Mouse (Mus musculus): ENCODE measurements around the gene Zdhhc16. TPM values are rescaled to one million over a fixed set of nuclear protein-coding genes. Genes with fewer than 3 reads are reported as not detected.

The Zdhhc16 gene
- total RNA-seq (2017), result 22.3 and 26.4 TPM in 2 replicates

GRCm38 (mm10) chr19:41933179-41934086 is at the start of gene Zdhhc16, which contains the start of gene Exosc1:
Zdhhc16 (plus strand) TSS chr19:41933480.
Exosc1 (minus strand) TSS chr19:41933423.
- ATAC-seq (replicated peaks in 1 of 2; ENCODE audit: insufficient read depth in 1 of 2, low FRiP score in 2 of 2, low TSS enrichment in 1 of 2, low read depth in 1 of 2, poor library complexity in 2 of 2, severe bottlenecking in 2 of 2), result peak; percentile 99

GRCm38 (mm10) chr19:41883882-41884281 is 49.4 kb upstream of the Zdhhc16 start:
- no peak for ATAC-seq (replicated peaks in 1 of 2; ENCODE audit: insufficient read depth in 1 of 2, low FRiP score in 2 of 2, low TSS enrichment in 1 of 2, low read depth in 1 of 2, poor library complexity in 2 of 2, severe bottlenecking in 2 of 2)

GRCm38 (mm10) chr19:41888191-41888590 is 45.1 kb upstream of the Zdhhc16 start:
- ATAC-seq (replicated peaks in 1 of 2; ENCODE audit: insufficient read depth in 1 of 2, low FRiP score in 2 of 2, low TSS enrichment in 1 of 2, low read depth in 1 of 2, poor library complexity in 2 of 2, severe bottlenecking in 2 of 2), result no peak

- no peak for ATAC-seq (replicated peaks in 1 of 2; ENCODE audit: insufficient read depth in 1 of 2, low FRiP score in 2 of 2, low TSS enrichment in 1 of 2, low read depth in 1 of 2, poor library complexity in 2 of 2, severe bottlenecking in 2 of 2)
Measured at GRCm38 (mm10) chr19:41894959-41895358, 38.3 kb upstream of the Zdhhc16 start.

- peak; percentile 72 to 84 for ATAC-seq (replicated peaks in 1 of 2; ENCODE audit: insufficient read depth in 1 of 2, low FRiP score in 2 of 2, low TSS enrichment in 1 of 2, low read depth in 1 of 2, poor library complexity in 2 of 2, severe bottlenecking in 2 of 2)
Measured at GRCm38 (mm10) chr19:41895460-41896318, 37.6 kb upstream of the Zdhhc16 start, which contains the start of gene Rrp12. Rrp12 (minus strand) TSS chr19:41896173.

GRCm38 (mm10) chr19:41896319-41896711 is 37.0 kb upstream of the Zdhhc16 start:
- no peak for ATAC-seq (replicated peaks in 1 of 2; ENCODE audit: insufficient read depth in 1 of 2, low FRiP score in 2 of 2, low TSS enrichment in 1 of 2, low read depth in 1 of 2, poor library complexity in 2 of 2, severe bottlenecking in 2 of 2)

GRCm38 (mm10) chr19:41898860-41899259 is 34.4 kb upstream of the Zdhhc16 start:
- no peak for ATAC-seq (replicated peaks in 1 of 2; ENCODE audit: insufficient read depth in 1 of 2, low FRiP score in 2 of 2, low TSS enrichment in 1 of 2, low read depth in 1 of 2, poor library complexity in 2 of 2, severe bottlenecking in 2 of 2)

GRCm38 (mm10) chr19:41900495-41901090 is 32.7 kb upstream of the Zdhhc16 start:
- peak; percentile 57 to 73 for ATAC-seq (replicated peaks in 1 of 2; ENCODE audit: insufficient read depth in 1 of 2, low FRiP score in 2 of 2, low TSS enrichment in 1 of 2, low read depth in 1 of 2, poor library complexity in 2 of 2, severe bottlenecking in 2 of 2)

GRCm38 (mm10) chr19:41901696-41902095 is 31.6 kb upstream of the Zdhhc16 start:
- ATAC-seq (replicated peaks in 1 of 2; ENCODE audit: insufficient read depth in 1 of 2, low FRiP score in 2 of 2, low TSS enrichment in 1 of 2, low read depth in 1 of 2, poor library complexity in 2 of 2, severe bottlenecking in 2 of 2), result peak in 1 of 2 experiments; percentile 24; a peak in 1 of 4 replicates

- ATAC-seq (replicated peaks in 1 of 2; ENCODE audit: insufficient read depth in 1 of 2, low FRiP score in 2 of 2, low TSS enrichment in 1 of 2, low read depth in 1 of 2, poor library complexity in 2 of 2, severe bottlenecking in 2 of 2), result peak in 1 of 2 experiments; percentile 14; a peak in 2 of 4 replicates
Measured at GRCm38 (mm10) chr19:41902848-41903593, 30.3 kb upstream of the Zdhhc16 start.

- no peak for ATAC-seq (replicated peaks in 1 of 2; ENCODE audit: insufficient read depth in 1 of 2, low FRiP score in 2 of 2, low TSS enrichment in 1 of 2, low read depth in 1 of 2, poor library complexity in 2 of 2, severe bottlenecking in 2 of 2)
Measured at GRCm38 (mm10) chr19:41905246-41905645, 28.0 kb upstream of the Zdhhc16 start.

- no peak for ATAC-seq (replicated peaks in 1 of 2; ENCODE audit: insufficient read depth in 1 of 2, low FRiP score in 2 of 2, low TSS enrichment in 1 of 2, low read depth in 1 of 2, poor library complexity in 2 of 2, severe bottlenecking in 2 of 2)
Measured at GRCm38 (mm10) chr19:41906311-41907078, 26.8 kb upstream of the Zdhhc16 start.

GRCm38 (mm10) chr19:41907079-41907760 is 26.1 kb upstream of the Zdhhc16 start:
- no peak for ATAC-seq (replicated peaks in 1 of 2; ENCODE audit: insufficient read depth in 1 of 2, low FRiP score in 2 of 2, low TSS enrichment in 1 of 2, low read depth in 1 of 2, poor library complexity in 2 of 2, severe bottlenecking in 2 of 2)

- no peak for ATAC-seq (replicated peaks in 1 of 2; ENCODE audit: insufficient read depth in 1 of 2, low FRiP score in 2 of 2, low TSS enrichment in 1 of 2, low read depth in 1 of 2, poor library complexity in 2 of 2, severe bottlenecking in 2 of 2)
Measured at GRCm38 (mm10) chr19:41908736-41909135, 24.5 kb upstream of the Zdhhc16 start.

- ATAC-seq (replicated peaks in 1 of 2; ENCODE audit: insufficient read depth in 1 of 2, low FRiP score in 2 of 2, low TSS enrichment in 1 of 2, low read depth in 1 of 2, poor library complexity in 2 of 2, severe bottlenecking in 2 of 2), result no peak
Measured at GRCm38 (mm10) chr19:41910396-41910795, 22.9 kb upstream of the Zdhhc16 start.
